9 mouse cellular contexts compared by ENCODE assay signal in the genomic region with DNA sequence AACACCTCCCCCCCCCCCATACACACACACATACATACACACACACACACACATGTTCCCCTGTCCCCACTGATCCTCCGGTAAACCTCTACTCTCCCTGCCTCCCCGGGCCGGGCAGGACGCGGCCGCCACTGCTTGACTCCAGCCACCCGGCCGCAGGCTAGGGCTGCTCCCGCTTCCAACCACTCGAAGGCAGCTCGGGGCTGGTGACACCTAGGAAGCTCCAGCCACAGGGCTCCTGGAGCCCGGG. TPM values are rescaled to one million over a fixed set of nuclear protein-coding genes. Genes with fewer than 3 reads are reported as not detected.
DNase-seq lines count a peak whose midpoint lies in the region; ATAC-seq and TF ChIP-seq lines count a peak whose summit lies in the region.
"Had no signal": no experiment of that assay in that cellular context is flagged by ENCODE, and none has a peak within 500 bp of the region (broad histone marks: within the 10 kb centered on the region; RNA-seq: fewer than 3 reads in every experiment).

No protein-coding gene starts in this region.

- H3ac ChIP-seq in C2C12 (ENCODE audit: control insufficient read depth, insufficient read length, low read depth), result peak overlapping the region; percentile 55

- intact Hi-C loops in gastrocnemius, adult 2 months (cut with DNase I), result loop anchor here (5.0 kb wide), 1 partner anchor 249 kb away; no protein-coding TSS in a partner anchor

- no peaks in the 10 kb centered on the region for H3K36me3 ChIP-seq in C2C12 (ENCODE audit: control insufficient read depth, insufficient read depth)
- no peaks in the 10 kb centered on the region for H3K36me3 ChIP-seq in forebrain, embryonic 12.5 days (replicated peaks)
- H3K36me3 ChIP-seq in liver, embryonic 11.5 days (ENCODE audit: control insufficient read depth, insufficient read depth, low read length), result no peaks in the 10 kb centered on the region
- no peaks in the 10 kb centered on the region for H3K36me3 ChIP-seq in stomach, embryonic 14.5 days (ENCODE audit: control insufficient read depth, insufficient read depth, low read length)

- no peaks in the 10 kb centered on the region for H3K79me3 ChIP-seq in C2C12 (ENCODE audit: low read depth)

- peak overlapping the region; percentile 77 for H3K4me3 ChIP-seq in gastrocnemius, adult 2 months
- peak overlapping the region; percentile 25 for H3K4me3 ChIP-seq in C2C12 (ENCODE audit: insufficient read depth, poor library complexity, severe bottlenecking)
- H3K4me3 ChIP-seq in forebrain, embryonic 12.5 days (replicated peaks), result peak overlapping the region; percentile 85
- peak overlapping the region; percentile 63 for H3K4me3 ChIP-seq in liver, embryonic 11.5 days (ENCODE audit: low read depth, low read length)
- peak overlapping the region; percentile 72 for H3K4me3 ChIP-seq in stomach, embryonic 14.5 days (ENCODE audit: low read depth, low read length)

- H3K27ac ChIP-seq in gastrocnemius, adult 2 months, result peak overlapping the region; percentile 99
- peak overlapping the region; percentile 100 for H3K27ac ChIP-seq in forebrain, embryonic 12.5 days
- H3K27ac ChIP-seq in liver, embryonic 11.5 days (ENCODE audit: low read depth, low read length), result peak overlapping the region; percentile 79
- H3K27ac ChIP-seq in stomach, embryonic 14.5 days (ENCODE audit: low read length), result peak overlapping the region; percentile 98

- WGBS in forebrain, embryonic 12.5 days, result 1% methylated on average over 12 of the region's 12 CpGs
- 1% methylated on average over 12 of the region's 12 CpGs for WGBS in liver, embryonic 11.5 days
- WGBS in stomach, embryonic 14.5 days, result 0% methylated on average over 12 of the region's 12 CpGs

- TF ChIP-seq CTCF in gastrocnemius, adult 2 months (IDR thresholded peaks at IDR 0.05), result no peak
- no peak for TF ChIP-seq CTCF in C2C12 (IDR thresholded peaks at IDR 0.05; ENCODE audit: control insufficient read depth, insufficient read depth, insufficient read length)

- no peaks in the 10 kb centered on the region for H3K9me3 ChIP-seq in forebrain, embryonic 12.5 days
- no peaks in the 10 kb centered on the region for H3K9me3 ChIP-seq in liver, embryonic 11.5 days (ENCODE audit: control insufficient read depth, low read length)
- no peaks in the 10 kb centered on the region for H3K9me3 ChIP-seq in stomach, embryonic 14.5 days (ENCODE audit: control insufficient read depth, low read depth, low read length)

- peak; percentile 45 for ATAC-seq in forebrain, embryonic 12.5 days (ENCODE audit: low FRiP score)
- peak; percentile 27; the same call in 1 of the 2 replicates for ATAC-seq in liver, embryonic 11.5 days (replicated peaks; ENCODE audit: low FRiP score)
- peak; percentile 46 for ATAC-seq in stomach, embryonic 14.5 days (ENCODE audit: insufficient number of reproducible peaks, insufficient read depth, low FRiP score, low read depth)

- no peaks in the 10 kb centered on the region for H3K79me2 ChIP-seq in C2C12 (ENCODE audit: control insufficient read depth, insufficient read depth)

- H3K4me1 ChIP-seq in forebrain, embryonic 12.5 days, result peaks cover 45% of the 10 kb centered on the region
- H3K4me1 ChIP-seq in liver, embryonic 11.5 days (replicated peaks; ENCODE audit: control insufficient read depth, insufficient read depth, low read length), result no peaks in the 10 kb centered on the region
- peaks cover 24% of the 10 kb centered on the region for H3K4me1 ChIP-seq in stomach, embryonic 14.5 days (ENCODE audit: control insufficient read depth, insufficient read depth, low read length)

- peak overlapping the region; percentile 98 for H3K9ac ChIP-seq in forebrain, embryonic 12.5 days
- H3K9ac ChIP-seq in liver, embryonic 11.5 days (ENCODE audit: low read depth, low read length), result peak overlapping the region; percentile 60
- H3K9ac ChIP-seq in stomach, embryonic 14.5 days (replicated peaks; ENCODE audit: low read depth, low read length), result peak overlapping the region; percentile 85

- DNase-seq in gastrocnemius, adult 2 months, result no peak
- no peak for DNase-seq in gastrocnemius, postnatal 25 days
- peak; percentile 67 for DNase-seq in liver, embryonic 11.5 days (ENCODE audit: low spot score)
- DNase-seq in Muller cell, postnatal 12 days (ENCODE audit: inconsistent ontology term), result no peak
- DNase-seq in retina, embryonic 14.5 days (ENCODE audit: low spot score), result no peak

- H3K27me3 ChIP-seq in C2C12 (ENCODE audit: control insufficient read depth, insufficient read depth, insufficient read length), result no peaks in the 10 kb centered on the region
- peaks cover 12% of the 10 kb centered on the region; the same call in 1 of the 2 replicates for H3K27me3 ChIP-seq in forebrain, embryonic 12.5 days
- H3K27me3 ChIP-seq in liver, embryonic 11.5 days (replicated peaks; ENCODE audit: control insufficient read depth, insufficient read depth, low read length), result peaks cover 60% of the 10 kb centered on the region
- H3K27me3 ChIP-seq in stomach, embryonic 14.5 days (ENCODE audit: control insufficient read depth, insufficient read depth, low read length), result no peaks in the 10 kb centered on the region

- peak overlapping the region; percentile 89 for H3K4me2 ChIP-seq in forebrain, embryonic 12.5 days
- peak overlapping the region; percentile 78 for H3K4me2 ChIP-seq in liver, embryonic 11.5 days
- H3K4me2 ChIP-seq in stomach, embryonic 14.5 days (replicated peaks; ENCODE audit: low read depth, low read length), result peak overlapping the region; percentile 56

TF ChIP-seq in C2C12, 6 proteins besides CTCF, POLR2A, EP300 and RAD21:
- TF ChIP-seq MYOG (IDR thresholded peaks at IDR 0.05; ENCODE audit: control insufficient read depth, extremely low read depth, insufficient read length) (no peak), MYOD1 (IDR thresholded peaks at IDR 0.05; ENCODE audit: control insufficient read depth, insufficient read length, low read depth) (no peak), USF1 (IDR thresholded peaks at IDR 0.05; ENCODE audit: low read depth) (no peak), FOSL1 (IDR thresholded peaks at IDR 0.05; ENCODE audit: insufficient read depth, low read length, poor library complexity, severe bottlenecking) (no peak), CEBPB (IDR thresholded peaks at IDR 0.05; ENCODE audit: low read depth) (no peak), MAX (IDR thresholded peaks at IDR 0.05) (no peak)
TF ChIP-seq in C2C12: peak in this region for 0.

RNA-seq across cellular contexts. Expression of a gene that starts 0.9 kb away (rescaled TPM):
- total RNA-seq in gastrocnemius, adult 2 months (2021), result 10 to 100 TPM; 35.4 to 40.7 TPM
- 10 to 100 TPM; 30.1 to 31.4 TPM for total RNA-seq in gastrocnemius, postnatal 25 days (2021)
- 8.5 TPM for polyA plus RNA-seq in C2C12 (2012; fragmentation: generic; extraction: Trizol)
- 27.1 and 29.5 TPM in 2 replicates for polyA plus RNA-seq in forebrain, embryonic 12.5 days (2016; fragmentation: Nextera tagmentation; extraction: Ambion mirVana)
- polyA plus RNA-seq in liver, embryonic 11.5 days (2014; fragmentation: Nextera tagmentation; extraction: Ambion mirVana), result 2.9 TPM in 2 replicates
- 6.1 and 7.5 TPM in 2 replicates for polyA plus RNA-seq in stomach, embryonic 14.5 days (2014; fragmentation: Nextera tagmentation; extraction: Ambion mirVana)
- total RNA-seq: hematopoietic stem cell, adult 5-6 weeks had no signal

Comparison
In these comparisons a context has a peak if more than half of its experiments do, and no peak if none do; other contexts are left out.
1. H3K4me3 ChIP-seq: peak in every context shown above with its lines; median percentile 85 in forebrain, embryonic 12.5 days; 77 in gastrocnemius, adult 2 months; 72 in stomach, embryonic 14.5 days; 63 in liver, embryonic 11.5 days; 25 in C2C12.